8 mouse cellular contexts compared by ENCODE assay signal in genomic region chr13:83517660-83518609, GRCm38 (mm10). TPM values are rescaled to one million over a fixed set of nuclear protein-coding genes. Genes with fewer than 3 reads are reported as not detected.
DNase-seq lines count a peak whose midpoint lies in the region; ATAC-seq lines count a peak whose summit lies in the region.

No protein-coding gene starts in this region.

- H3K9me3 ChIP-seq in hindbrain, embryonic 10.5 days = no peaks in the 10 kb centered on the region
- no peaks in the 10 kb centered on the region for H3K9me3 ChIP-seq in lung, embryonic 16.5 days (ENCODE audit: control insufficient read depth, low read length)

- WGBS in hindbrain, embryonic 10.5 days = under 1% methylated on average over 26 of the region's 27 CpGs
- under 1% methylated on average over 27 of the region's 27 CpGs for WGBS in lung, embryonic 16.5 days

- peak; percentile 97 for ATAC-seq in lung, embryonic 16.5 days (ENCODE audit: low read depth)

- H3K4me1 ChIP-seq in hindbrain, embryonic 10.5 days (replicated peaks) = peaks cover 6% of the 10 kb centered on the region; the same call in 1 of the 2 replicates
- H3K4me1 ChIP-seq in lung, embryonic 16.5 days (replicated peaks; ENCODE audit: control insufficient read depth, insufficient read depth, low read length) = no peaks in the 10 kb centered on the region

- peak overlapping the region; percentile 67 for H3K4me2 ChIP-seq in lung, embryonic 16.5 days (ENCODE audit: low read depth, low read length)

- H3K36me3 ChIP-seq in hindbrain, embryonic 10.5 days = no peaks in the 10 kb centered on the region
- H3K36me3 ChIP-seq in lung, embryonic 16.5 days (ENCODE audit: control insufficient read depth, insufficient read depth, low read length) = no peaks in the 10 kb centered on the region

- peak overlapping the region; percentile 68 for H3K9ac ChIP-seq in lung, embryonic 16.5 days (ENCODE audit: low read length)

- peak overlapping the region; percentile 69 for H3K4me3 ChIP-seq in hindbrain, embryonic 10.5 days
- peak overlapping the region; percentile 52 for H3K4me3 ChIP-seq in lung, embryonic 16.5 days (ENCODE audit: low read length)

- H3K27me3 ChIP-seq in hindbrain, embryonic 10.5 days (ENCODE audit: insufficient read depth, poor library complexity, severe bottlenecking) = 0 out of 2 replicates have a peak, but pooled peaks cover 7% of the 10 kb centered on the region
- H3K27me3 ChIP-seq in lung, embryonic 16.5 days (ENCODE audit: control insufficient read depth, insufficient read depth, low read depth, low read length) = no peaks in the 10 kb centered on the region; the same call in 1 of the 2 replicates

- peak; percentile 6 for DNase-seq in T-cell, adult 2 months (ENCODE audit: low spot score)
- DNase-seq in cerebellum, postnatal 14 days = peak; percentile 73 to 75
- peak; percentile 73 to 80 for DNase-seq in frontal cortex, postnatal 10 days (ENCODE audit: low spot score in 2 of 2)
- peak; percentile 81 for DNase-seq in hindbrain, embryonic 10.5 days (ENCODE audit: low spot score)
- peak; percentile 72 to 78 for DNase-seq in layer of hippocampus, postnatal 10 days (ENCODE audit: low spot score in 2 of 2)
- peak; percentile 37 for DNase-seq in ovary, postnatal 10 days (ENCODE audit: low spot score)
- peak; percentile 37 for DNase-seq in thymus, postnatal 25 days

- H3K27ac ChIP-seq in hindbrain, embryonic 10.5 days = peak overlapping the region; percentile 94
- H3K27ac ChIP-seq in lung, embryonic 16.5 days (ENCODE audit: low read length) = peak overlapping the region; percentile 49

RNA-seq across cellular contexts. Expression of gene Mef2c, which starts 14.1 kb away (rescaled TPM):
- 17.3 and 19.5 TPM in 2 replicates for polyA plus RNA-seq in hindbrain, embryonic 10.5 days (2016; fragmentation: Nextera tagmentation; extraction: Ambion mirVana)
- total RNA-seq in layer of hippocampus, postnatal 10 days (2021) = 100 to 1,000 TPM; 121 to 125 TPM
- 60.2 and 67.2 TPM in 2 replicates for polyA plus RNA-seq in lung, embryonic 16.5 days (2015; fragmentation: Nextera tagmentation; extraction: Ambion mirVana)

Comparison
In these comparisons a context has a peak if more than half of its experiments do, and no peak if none do; other contexts are left out.
1. Peak in every context shown above with its lines: DNase-seq, ATAC-seq, H3K4me3 ChIP-seq and H3K27ac ChIP-seq.
2. DNase-seq: peak in every context shown above with its lines; median percentile 81 in hindbrain, embryonic 10.5 days; 76 in frontal cortex, postnatal 10 days; 75 in layer of hippocampus, postnatal 10 days; 74 in cerebellum, postnatal 14 days; 37 in ovary, postnatal 10 days; 37 in thymus, postnatal 25 days; 6 in T-cell, adult 2 months.